ENCODE assay signal across 8 mouse cellular contexts in the genomic region with DNA sequence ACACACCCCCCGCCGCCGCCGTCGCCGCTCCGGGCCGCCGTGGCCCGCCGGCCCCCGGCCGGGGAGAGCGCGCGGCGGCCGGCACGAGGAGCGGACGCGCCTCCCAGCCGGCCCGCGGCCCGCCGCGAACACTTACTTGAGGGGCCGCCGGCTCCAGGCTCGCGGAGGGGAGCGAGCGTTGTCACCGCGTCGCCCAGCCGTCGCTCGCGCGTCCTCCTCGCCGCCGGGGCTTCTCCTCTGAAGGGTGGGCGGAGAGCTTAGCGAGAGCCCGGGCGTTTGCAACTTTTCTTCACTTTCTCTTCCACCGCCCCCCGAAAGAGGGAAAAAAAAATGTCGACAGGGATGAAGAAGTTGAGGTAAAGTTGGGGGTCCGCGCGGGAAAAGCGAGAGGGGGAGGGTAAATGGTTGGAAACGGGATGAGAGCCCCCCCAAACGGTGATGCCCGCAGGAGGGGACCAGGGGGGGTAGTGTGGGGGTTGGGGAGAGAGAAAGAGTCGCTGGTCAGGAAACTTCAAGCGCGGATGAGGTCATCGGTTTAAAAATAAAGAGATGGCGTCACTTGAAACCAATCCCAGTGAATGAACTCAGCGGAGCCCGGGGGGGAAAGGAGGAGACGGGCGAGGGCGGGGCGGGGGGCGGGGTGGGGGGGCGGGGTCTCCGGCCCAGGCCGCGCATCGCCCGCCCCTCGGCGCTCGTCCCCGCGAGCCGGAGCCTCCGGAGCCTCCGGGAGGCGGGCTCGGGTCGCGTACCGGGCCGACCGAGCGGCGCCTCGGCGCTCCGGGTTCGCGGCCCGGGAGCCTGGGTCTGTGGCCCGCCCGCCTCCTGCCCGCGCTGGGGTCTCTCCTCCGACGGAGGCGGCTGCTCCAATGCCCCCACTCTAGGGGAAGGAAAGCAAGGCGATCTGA. TPM values are rescaled to one million over a fixed set of nuclear protein-coding genes. Genes with fewer than 3 reads are reported as not detected.
DNase-seq lines count a peak whose midpoint lies in the region; ATAC-seq lines count a peak whose summit lies in the region.

A gene (minus strand): TSS at position 485 of the 905 bp plus-strand sequence.

- ATAC-seq in megakaryocyte, adult 5-6 weeks (ENCODE audit: poor library complexity, severe bottlenecking): peak; percentile 49

- DNase-seq in adrenal gland, adult 18-20 months (ENCODE audit: low spot score in 2 of 2): peak; percentile 71 to 77
- peak; percentile 98 for DNase-seq in embryo, embryonic 10.5 days (ENCODE audit: low spot score)
- peak; percentile 85 for DNase-seq in gastrocnemius, postnatal 14 days
- peak; percentile 94 for DNase-seq in induced T-regulatory cell, adult 2 months (ENCODE audit: low read depth)
- DNase-seq in left cerebral cortex, adult 8-10 months (ENCODE audit: low spot score in 2 of 2): peak; percentile 39 to 85
- peak; percentile 83 to 90 for DNase-seq in right cerebral cortex, postnatal 10 days (ENCODE audit: low spot score in 2 of 2)
- peak; percentile 89 for DNase-seq in urinary bladder, postnatal 14 days (ENCODE audit: low spot score)

- intact Hi-C loops in gastrocnemius, postnatal 14 days (cut with DNase I; ENCODE audit: low total_unique reads): no loop called here

RNA-seq across cellular contexts. Expression of the gene that starts here (rescaled TPM):
- total RNA-seq in adrenal gland, adult 18-20 months (2021): 10 to 100 TPM; 26.1 to 33.5 TPM
- total RNA-seq in gastrocnemius, postnatal 14 days (2021): 10 to 100 TPM; 13.5 to 14.4 TPM
- 10 to 100 TPM in 3 of 4 experiments, 1 to 10 TPM in 1; 9.9 to 16.3 (median 14.0) TPM for total RNA-seq in left cerebral cortex, adult 8-10 months (2022)
- total RNA-seq in megakaryocyte, adult 5-6 weeks (2015): 1.3 and 1.8 TPM in 2 replicates
- 1.2 and 1.4 TPM in 2 replicates for total RNA-seq in megakaryocyte, adult 5-6 weeks (2017)

Comparison
In these comparisons a context has a peak if more than half of its experiments do, and no peak if none do; other contexts are left out.
1. Peak in every context shown above with its lines: DNase-seq and ATAC-seq.